In genomic region chr8:128413381-128413780, GRCm38 (mm10) we compare ENCODE assay signal across 27 mouse cellular contexts. TPM values are rescaled to one million over a fixed set of nuclear protein-coding genes. Genes with fewer than 3 reads are reported as not detected.
DNase-seq lines count a peak whose midpoint lies in the region; ATAC-seq and TF ChIP-seq lines count a peak whose summit lies in the region.
"Had no signal": no experiment of that assay in that cellular context is flagged by ENCODE, and none has a peak within 500 bp of the region (broad histone marks: within the 10 kb centered on the region; RNA-seq: fewer than 3 reads in every experiment).

No protein-coding gene starts in this region.

- peaks cover 81% of the 10 kb centered on the region for H3K4me1 ChIP-seq in heart, embryonic 13.5 days
- peaks cover 33% of the 10 kb centered on the region for H3K4me1 ChIP-seq in heart, embryonic 10.5 days
- peaks cover 3% of the 10 kb centered on the region; the same call in 1 of the 2 replicates for H3K4me1 ChIP-seq in hindbrain, postnatal 0 days (ENCODE audit: insufficient read depth, low read length)
- peaks cover 7% of the 10 kb centered on the region; the same call in 1 of the 2 replicates for H3K4me1 ChIP-seq in hindbrain, embryonic 11.5 days (replicated peaks; ENCODE audit: control insufficient read depth, insufficient read depth, low read length)
- H3K4me1 ChIP-seq in lung, embryonic 14.5 days (ENCODE audit: insufficient read depth): peaks cover 20% of the 10 kb centered on the region
- 0 out of 2 replicates have a peak, but pooled peaks cover 3% of the 10 kb centered on the region for H3K4me1 ChIP-seq in stomach, postnatal 0 days (replicated peaks; ENCODE audit: control insufficient read depth, insufficient read depth)

- H3K27me3 ChIP-seq in heart, embryonic 13.5 days (replicated peaks): no peaks in the 10 kb centered on the region
- H3K27me3 ChIP-seq in heart, embryonic 10.5 days (ENCODE audit: insufficient read depth, poor library complexity, severe bottlenecking): no peaks in the 10 kb centered on the region
- H3K27me3 ChIP-seq in hindbrain, postnatal 0 days (ENCODE audit: insufficient read depth, low read length): no peaks in the 10 kb centered on the region
- no peaks in the 10 kb centered on the region for H3K27me3 ChIP-seq in hindbrain, embryonic 11.5 days (ENCODE audit: control insufficient read depth, insufficient read depth, low read length)
- H3K27me3 ChIP-seq in lung, embryonic 14.5 days (ENCODE audit: insufficient read depth, low read length): no peaks in the 10 kb centered on the region
- H3K27me3 ChIP-seq in stomach, postnatal 0 days (ENCODE audit: control insufficient read depth, insufficient read depth, low read length): no peaks in the 10 kb centered on the region
- H3K27me3 ChIP-seq: CH12.LX; hindbrain, embryonic 15.5 days; limb, embryonic 12.5 days; midbrain, embryonic 15.5 days; neural tube, embryonic 12.5 days had no signal

- 47% methylated on average over 4 of the region's 4 CpGs for WGBS in heart, embryonic 13.5 days
- WGBS in heart, embryonic 10.5 days: 81% methylated on average over 4 of the region's 4 CpGs
- 57% methylated on average over 4 of the region's 4 CpGs for WGBS in hindbrain, postnatal 0 days
- 78% methylated on average over 4 of the region's 4 CpGs for WGBS in hindbrain, embryonic 11.5 days
- 51% methylated on average over 4 of the region's 4 CpGs for WGBS in lung, embryonic 14.5 days
- 51% methylated on average over 4 of the region's 4 CpGs for WGBS in stomach, postnatal 0 days

- H3K36me3 ChIP-seq in heart, embryonic 13.5 days: peaks cover 7% of the 10 kb centered on the region
- no peaks in the 10 kb centered on the region; the same call in 1 of the 2 replicates for H3K36me3 ChIP-seq in heart, embryonic 10.5 days
- no peaks in the 10 kb centered on the region for H3K36me3 ChIP-seq in hindbrain, postnatal 0 days (ENCODE audit: insufficient read depth, low read length)
- H3K36me3 ChIP-seq in hindbrain, embryonic 11.5 days (ENCODE audit: control insufficient read depth, insufficient read depth, low read length): no peaks in the 10 kb centered on the region
- no peaks in the 10 kb centered on the region for H3K36me3 ChIP-seq in lung, embryonic 14.5 days (ENCODE audit: insufficient read depth)
- H3K36me3 ChIP-seq in stomach, postnatal 0 days (ENCODE audit: control insufficient read depth, insufficient read depth, low read length): no peaks in the 10 kb centered on the region
- H3K36me3 ChIP-seq: forebrain, embryonic 10.5 days; G1E; hindbrain, embryonic 15.5 days; limb, embryonic 12.5 days; midbrain, embryonic 15.5 days; neural tube, embryonic 12.5 days had no signal

- ATAC-seq in heart, embryonic 13.5 days (ENCODE audit: extremely low read depth, insufficient number of reproducible peaks, low FRiP score, low TSS enrichment): no peak
- ATAC-seq in hindbrain, postnatal 0 days: no peak
- no peak for ATAC-seq in hindbrain, embryonic 11.5 days (ENCODE audit: low FRiP score)
- ATAC-seq in lung, embryonic 14.5 days (ENCODE audit: insufficient read depth): no peak
- no peak for ATAC-seq in stomach, postnatal 0 days (ENCODE audit: low FRiP score, low TSS enrichment)
- ATAC-seq: intestine, postnatal 0 days; liver, postnatal 0 days; midbrain, embryonic 15.5 days had no signal

- DNase-seq in heart, embryonic 10.5 days (ENCODE audit: low spot score): no peak
- DNase-seq in hindbrain, postnatal 0 days (ENCODE audit: low spot score): peak; percentile 24
- no peak for DNase-seq in hindbrain, embryonic 11.5 days (ENCODE audit: low spot score)
- DNase-seq in lung, embryonic 14.5 days: peak; percentile 75
- no peak for DNase-seq in lung, adult 18-20 months
- no peak for DNase-seq in stomach, postnatal 0 days (ENCODE audit: low spot score)
- DNase-seq: adrenal gland, adult 2 months; B cell, adult 2 months; cerebellum, adult 11 months; cerebellum, adult 9-11 months; heart, postnatal 36 days; kidney, postnatal 14 days; liver, postnatal 0 days; thymus, adult 18-20 months; thymus, postnatal 36 days had no signal

- no peak overlapping the region for H3K4me3 ChIP-seq in heart, embryonic 13.5 days
- no peak overlapping the region for H3K4me3 ChIP-seq in heart, embryonic 10.5 days
- no peak overlapping the region for H3K4me3 ChIP-seq in hindbrain, postnatal 0 days (ENCODE audit: low read length)
- no peak overlapping the region for H3K4me3 ChIP-seq in hindbrain, embryonic 11.5 days (ENCODE audit: low read depth, low read length)
- no peak overlapping the region for H3K4me3 ChIP-seq in lung, embryonic 14.5 days (ENCODE audit: low read depth, low read length)
- H3K4me3 ChIP-seq in stomach, postnatal 0 days (ENCODE audit: low read depth, low read length): no peak overlapping the region
- H3K4me3 ChIP-seq: forebrain, embryonic 10.5 days; hindbrain, embryonic 15.5 days; layer of hippocampus, adult 2 months; limb, embryonic 12.5 days; midbrain, embryonic 15.5 days; neural tube, embryonic 12.5 days had no signal

- no peak for TF ChIP-seq EP300 in stomach, postnatal 0 days (optimal IDR thresholded peaks at IDR 0.05)

- H3K9ac ChIP-seq in heart, embryonic 13.5 days: no peak overlapping the region
- H3K9ac ChIP-seq in hindbrain, postnatal 0 days (replicated peaks; ENCODE audit: low read length): no peak overlapping the region
- no peak overlapping the region for H3K9ac ChIP-seq in hindbrain, embryonic 11.5 days (ENCODE audit: low read depth, low read length)
- no peak overlapping the region for H3K9ac ChIP-seq in lung, embryonic 14.5 days
- H3K9ac ChIP-seq in stomach, postnatal 0 days (ENCODE audit: low read length): no peak overlapping the region
- H3K9ac ChIP-seq: hindbrain, embryonic 15.5 days; limb, embryonic 12.5 days; liver, postnatal 0 days; midbrain, embryonic 15.5 days; neural tube, embryonic 12.5 days had no signal

- H3K9me3 ChIP-seq in heart, embryonic 13.5 days: no peaks in the 10 kb centered on the region
- H3K9me3 ChIP-seq in heart, embryonic 10.5 days: no peaks in the 10 kb centered on the region
- no peaks in the 10 kb centered on the region for H3K9me3 ChIP-seq in hindbrain, postnatal 0 days (ENCODE audit: low read length)
- no peaks in the 10 kb centered on the region for H3K9me3 ChIP-seq in hindbrain, embryonic 11.5 days (ENCODE audit: control insufficient read depth, low read length)
- H3K9me3 ChIP-seq in lung, embryonic 14.5 days (ENCODE audit: low read depth, low read length): no peaks in the 10 kb centered on the region
- H3K9me3 ChIP-seq in stomach, postnatal 0 days (ENCODE audit: control insufficient read depth, low read length): no peaks in the 10 kb centered on the region
- H3K9me3 ChIP-seq: forebrain, embryonic 10.5 days; G1E; hindbrain, embryonic 15.5 days; limb, embryonic 12.5 days; midbrain, embryonic 15.5 days; neural tube, embryonic 12.5 days had no signal

- H3K4me2 ChIP-seq in heart, embryonic 13.5 days: no peak overlapping the region
- H3K4me2 ChIP-seq in hindbrain, postnatal 0 days (ENCODE audit: low read depth, low read length): no peak overlapping the region
- no peak overlapping the region for H3K4me2 ChIP-seq in hindbrain, embryonic 11.5 days (replicated peaks; ENCODE audit: low read depth, low read length)
- H3K4me2 ChIP-seq in lung, embryonic 14.5 days: no peak overlapping the region
- H3K4me2 ChIP-seq in stomach, postnatal 0 days (replicated peaks; ENCODE audit: low read depth): no peak overlapping the region
- H3K4me2 ChIP-seq: hindbrain, embryonic 15.5 days; limb, embryonic 12.5 days; liver, embryonic 11.5 days; midbrain, embryonic 15.5 days; neural tube, embryonic 12.5 days had no signal

- peak overlapping the region; percentile 31; the same call in 1 of the 2 replicates for H3K27ac ChIP-seq in heart, embryonic 13.5 days (replicated peaks)
- no peak overlapping the region for H3K27ac ChIP-seq in heart, embryonic 10.5 days
- no peak overlapping the region for H3K27ac ChIP-seq in hindbrain, postnatal 0 days
- no peak overlapping the region for H3K27ac ChIP-seq in hindbrain, embryonic 11.5 days (ENCODE audit: low read depth, low read length)
- no peak overlapping the region for H3K27ac ChIP-seq in lung, embryonic 14.5 days (ENCODE audit: low read depth)
- no peak overlapping the region for H3K27ac ChIP-seq in stomach, postnatal 0 days (replicated peaks)
- H3K27ac ChIP-seq: forebrain, embryonic 10.5 days; hindbrain, embryonic 15.5 days; layer of hippocampus, adult 2 months; limb, embryonic 12.5 days; macrophage; midbrain, embryonic 15.5 days; neural tube, embryonic 12.5 days had no signal

- TF ChIP-seq CTCF in hindbrain, postnatal 0 days (IDR thresholded peaks at IDR 0.05; ENCODE audit: low read depth): no peak
- TF ChIP-seq CTCF in lung, embryonic 14.5 days (IDR thresholded peaks at IDR 0.05; ENCODE audit: low read depth): no peak
- TF ChIP-seq CTCF in stomach, postnatal 0 days (IDR thresholded peaks at IDR 0.05; ENCODE audit: low read depth): no peak

RNA-seq across cellular contexts. Expression of gene Nrp1, which starts 55.0 kb away (rescaled TPM):
- 120 and 121 TPM in 2 replicates for polyA plus RNA-seq in heart, embryonic 13.5 days (2015; fragmentation: Nextera tagmentation; extraction: Ambion mirVana)
- 107 and 120 TPM in 2 replicates for polyA plus RNA-seq in heart, embryonic 10.5 days (2016; fragmentation: Nextera tagmentation; extraction: Ambion mirVana)
- total RNA-seq in hindbrain, postnatal 0 days (2014; rRNA removed): 50.4 and 51.0 TPM in 2 replicates
- 43.6 and 44.3 TPM in 2 replicates for polyA plus RNA-seq in hindbrain, postnatal 0 days (2015; fragmentation: Nextera tagmentation; extraction: Ambion mirVana)
- 29.1 and 34.3 TPM in 2 replicates for polyA plus RNA-seq in hindbrain, embryonic 11.5 days (2014; fragmentation: Nextera tagmentation; extraction: Ambion mirVana)
- polyA plus RNA-seq in lung, embryonic 14.5 days (2014; fragmentation: Nextera tagmentation; extraction: Ambion mirVana): 94.3 and 94.8 TPM in 2 replicates
- polyA plus RNA-seq in stomach, postnatal 0 days (2015; fragmentation: Nextera tagmentation; extraction: Ambion mirVana): 16.9 and 17.9 TPM in 2 replicates
- polyA plus RNA-seq: G1E had no signal

Comparison
In these comparisons a context has a peak if more than half of its experiments do, and no peak if none do; other contexts are left out.
1. DNase-seq: peak in hindbrain, postnatal 0 days (single experiment) and lung, embryonic 14.5 days (single experiment); none in heart, embryonic 10.5 days (single experiment), hindbrain, embryonic 11.5 days (single experiment), lung, adult 18-20 months (0 of 2) and stomach, postnatal 0 days (single experiment).